Mouse (Mus musculus) heart, adult 18-20 months (tissue): ENCODE data around the gene Erfe. TPM values are rescaled to one million over a fixed set of nuclear protein-coding genes. Genes with fewer than 3 reads are reported as not detected.

Experiments used
- DNase-seq, 2 experiments: peaks; one replicate each; pipeline ENCODE4 v3.0.0; 2021 to 2022; ENCODE audit warnings: mixed read lengths in 1 of 2
- total RNA-seq, 2 experiments: library from RNA; stranded (reverse); gene quantifications; 2 replicates each; pipeline ENCODE4 v1.2.3; 2021

Erfe gene
- total RNA-seq, 2 experiments from 2014 or later = not detected

DNA sequence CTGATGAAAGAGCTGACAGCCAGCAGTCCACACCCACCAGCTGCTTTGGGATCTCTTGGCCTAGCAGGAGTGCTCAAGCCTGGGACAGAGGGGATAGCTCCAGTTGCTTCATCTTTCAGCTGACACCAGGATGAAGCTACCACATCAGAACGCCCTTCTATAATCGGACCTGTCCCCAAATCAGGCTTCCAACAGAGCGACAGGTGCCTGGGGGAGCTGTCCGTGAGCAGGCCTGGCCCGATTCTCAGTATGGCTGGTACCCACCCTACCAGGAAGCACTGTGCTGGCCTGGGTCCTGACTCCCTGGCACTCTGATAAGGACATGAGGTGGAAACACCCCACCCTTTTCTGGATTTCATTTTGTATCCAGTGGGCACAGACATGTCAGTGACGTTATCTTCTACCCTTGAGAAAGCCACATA lies 7.2 kb downstream of the Erfe start:
- no peak for DNase-seq

DNA sequence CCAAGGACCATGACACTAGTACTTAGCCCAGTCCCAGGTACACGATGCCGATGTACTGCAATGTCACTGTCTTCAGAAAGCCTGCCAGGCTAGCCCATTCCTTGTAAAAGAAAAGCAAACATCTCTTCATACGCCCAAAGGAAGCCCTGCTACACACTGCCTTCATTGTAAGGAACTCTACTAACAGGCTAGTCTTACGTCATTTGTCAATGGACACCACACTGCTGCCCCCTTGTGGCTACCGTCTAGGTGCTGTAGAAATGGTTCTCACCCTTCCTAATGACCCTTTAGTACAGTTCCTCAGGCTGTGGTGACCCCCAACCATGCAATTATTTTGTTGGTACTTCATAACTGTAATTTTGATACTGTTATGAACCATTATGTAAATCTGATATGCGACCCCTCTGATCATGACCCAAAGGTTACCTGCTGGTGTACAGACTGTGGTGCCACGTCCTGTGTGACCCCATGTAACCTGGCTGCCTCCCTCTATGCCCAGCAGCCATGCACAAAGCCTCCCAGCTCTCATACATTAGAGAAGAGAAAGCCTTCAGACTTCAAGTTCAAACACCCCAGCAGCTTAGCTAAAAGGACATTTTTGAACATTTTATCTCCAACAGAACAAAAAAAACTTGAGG lies 14.3 kb downstream of the Erfe start:
- DNase-seq = peak; percentile 55 to 90

DNA sequence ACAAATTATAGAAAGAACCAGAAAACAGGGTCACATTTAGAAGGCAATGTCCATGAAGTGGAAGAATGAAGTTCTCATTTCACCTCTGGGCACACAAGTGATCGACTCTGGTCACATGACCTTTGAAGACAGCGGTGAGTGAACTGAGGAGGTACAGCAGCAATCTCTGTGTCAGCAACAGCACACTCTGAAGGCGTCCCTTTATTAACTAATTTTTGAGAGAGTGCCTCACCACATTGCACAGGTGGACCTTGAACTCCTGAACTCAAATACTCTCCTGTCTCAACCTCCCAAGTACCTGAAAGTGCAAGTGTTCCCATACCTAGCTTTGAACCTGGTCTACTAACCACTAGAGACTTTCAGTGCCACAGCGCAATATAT lies 14.9 kb downstream of the Erfe start:
- DNase-seq = no peak

DNA sequence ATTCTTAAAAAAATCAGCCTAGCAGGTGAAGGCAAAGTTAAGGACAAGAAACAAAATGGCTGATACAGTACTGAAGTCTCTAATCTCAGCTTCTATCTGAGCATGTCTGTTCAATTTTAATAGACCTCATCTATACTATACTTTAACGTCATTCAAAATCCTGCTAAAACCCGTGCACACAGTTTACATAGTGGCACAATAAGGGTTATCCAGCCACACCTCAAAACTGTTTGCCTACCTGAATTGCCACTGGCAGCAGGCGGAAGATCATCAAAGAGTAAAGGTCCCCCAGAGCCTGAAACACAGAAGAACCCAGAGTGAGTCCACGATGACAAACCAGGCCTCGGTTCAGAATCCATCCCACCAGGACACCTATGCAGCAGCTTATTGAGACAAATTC lies 24.1 kb downstream of the Erfe start:
- no peak for DNase-seq

DNA sequence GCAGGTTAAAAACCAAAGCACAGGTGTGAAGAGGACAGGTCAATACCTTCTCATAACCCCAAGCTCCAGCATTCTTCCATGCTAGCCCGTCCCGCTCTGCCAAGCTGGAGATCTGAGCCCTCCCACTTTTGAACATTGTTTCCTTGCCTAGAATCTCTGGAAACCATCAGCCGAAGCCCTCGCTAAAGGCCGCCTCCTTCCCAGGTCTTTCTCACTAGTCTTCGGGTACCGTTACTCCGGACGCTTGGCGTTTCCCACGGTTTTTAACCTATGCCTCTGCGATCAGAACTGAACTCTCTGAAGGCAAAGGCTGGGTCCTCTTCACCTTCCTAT lies 31.7 kb downstream of the Erfe start:
- no peak for DNase-seq

DNA sequence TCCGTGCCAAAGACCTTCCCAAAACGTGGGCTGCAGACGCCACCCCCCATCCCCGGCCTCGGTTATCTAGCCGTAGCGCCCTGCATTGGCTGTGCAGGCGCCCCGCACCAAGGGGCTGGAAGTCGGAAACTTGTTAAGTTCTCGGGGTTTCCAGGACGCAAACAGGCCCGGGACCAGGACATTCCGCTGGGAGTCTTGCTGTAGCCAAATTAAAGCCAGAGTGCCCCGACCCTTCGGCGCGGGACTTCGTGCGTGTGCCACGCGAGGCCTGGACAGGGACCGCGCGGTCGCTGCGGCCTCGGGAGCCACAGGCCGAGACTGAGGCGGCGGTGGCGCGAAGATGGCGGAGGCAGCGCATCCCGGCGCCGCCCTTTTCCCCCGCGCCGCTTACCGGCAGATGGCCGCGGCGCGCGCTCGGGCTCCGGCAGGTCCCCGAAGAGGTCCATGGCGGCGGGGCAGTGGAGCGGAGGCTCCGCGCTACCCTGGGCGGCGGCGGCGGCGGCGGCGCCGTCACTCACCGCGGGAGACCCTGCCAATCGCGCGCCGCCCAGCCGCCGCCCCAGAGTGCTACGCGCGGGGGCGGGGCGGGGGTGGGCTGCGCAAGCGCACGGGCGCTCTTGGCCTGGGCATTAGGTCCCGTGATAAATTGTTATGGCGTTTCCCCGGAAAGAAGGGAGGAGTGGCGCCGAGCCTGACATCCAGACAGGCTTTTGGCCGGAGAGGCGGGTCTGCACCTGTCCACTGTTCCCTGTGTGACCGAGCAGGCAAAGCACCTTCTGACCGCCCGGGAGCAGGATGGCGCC lies 32.2 kb downstream of the Erfe start, which contains the start of gene Ilkap:
Ilkap (minus strand) TSS at position 556 of the 803 bp plus-strand sequence.
- peak; percentile 89 to 91 for DNase-seq

DNA sequence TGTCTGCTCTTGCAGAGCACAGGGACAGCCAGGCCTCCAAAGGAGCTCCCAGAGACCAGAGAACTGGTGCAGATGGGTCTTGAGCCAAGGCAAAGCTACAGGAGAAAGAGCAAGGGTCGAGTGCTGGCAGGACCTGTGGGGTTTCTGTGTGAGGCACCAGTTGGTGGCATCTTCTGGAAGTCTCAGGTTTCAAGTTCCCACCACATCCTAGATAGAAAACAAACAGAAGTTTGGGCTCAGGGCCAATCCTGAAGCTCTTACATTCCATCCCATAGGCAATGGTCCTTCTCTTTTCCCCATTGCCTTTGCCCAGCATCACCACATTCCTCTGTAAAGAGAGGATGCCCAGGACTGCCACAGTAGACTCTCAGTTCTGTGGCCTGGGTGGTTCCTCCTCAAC lies 38.7 kb downstream of the Erfe start:
- DNase-seq = no peak

DNA sequence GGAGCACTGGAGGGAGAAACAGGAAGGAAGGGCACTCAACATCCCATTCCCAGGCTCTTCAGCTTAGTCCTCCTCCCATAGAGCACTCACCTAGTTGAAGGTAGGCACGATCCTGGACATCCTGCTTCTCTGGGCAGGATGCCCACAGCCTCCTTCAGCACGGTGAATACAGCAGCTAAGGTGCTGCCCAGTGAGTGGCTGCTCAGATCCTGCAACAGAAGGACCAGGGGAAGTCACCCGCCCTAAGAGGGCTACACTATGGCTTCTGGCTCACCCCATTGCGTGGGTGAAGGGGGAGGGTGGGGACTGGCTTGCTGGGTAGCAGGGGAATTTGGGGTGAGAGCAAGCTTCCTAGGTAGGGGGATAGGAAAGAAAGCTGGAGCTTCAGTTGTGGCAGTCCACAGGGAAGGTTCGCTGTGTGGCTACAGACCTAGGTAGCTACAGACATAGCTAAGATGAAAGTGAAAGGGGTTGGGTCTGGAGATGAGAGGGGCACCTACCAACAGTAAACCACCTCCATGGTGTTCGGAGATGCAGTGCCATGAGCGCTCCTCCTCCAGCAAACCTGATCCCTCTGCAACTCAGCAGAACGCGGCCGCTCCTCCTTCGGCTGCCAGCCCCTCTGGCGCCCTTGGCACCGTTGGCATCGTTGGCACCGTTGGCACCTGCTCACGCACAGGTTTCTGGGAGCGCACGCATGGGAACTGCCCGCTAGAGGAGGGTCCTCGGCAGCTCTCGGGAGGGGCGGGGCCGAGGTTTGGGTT lies 39.4 kb downstream of the Erfe start:
- DNase-seq = peak in 1 of 2 experiments; percentile 42

DNA sequence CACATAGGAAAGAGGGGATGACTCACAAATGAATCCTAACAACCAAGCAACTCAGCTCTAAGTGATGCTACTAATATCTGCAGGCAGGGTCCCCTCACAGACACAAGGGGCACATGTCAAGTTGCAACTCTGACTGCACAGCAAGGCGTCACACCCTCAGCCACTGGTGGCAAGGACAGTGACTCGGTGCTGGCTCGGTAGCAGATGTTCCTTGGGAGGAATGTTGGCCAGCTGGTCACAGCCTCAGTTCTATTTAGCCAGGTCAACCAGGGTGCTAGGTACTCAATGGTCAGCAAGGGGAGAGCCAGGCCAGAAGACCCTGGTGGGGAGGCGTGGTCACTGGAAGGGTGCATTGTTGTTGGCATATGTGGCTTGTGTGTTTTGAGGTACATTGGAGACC lies 41.6 kb downstream of the Erfe start:
- DNase-seq = no peak

DNA sequence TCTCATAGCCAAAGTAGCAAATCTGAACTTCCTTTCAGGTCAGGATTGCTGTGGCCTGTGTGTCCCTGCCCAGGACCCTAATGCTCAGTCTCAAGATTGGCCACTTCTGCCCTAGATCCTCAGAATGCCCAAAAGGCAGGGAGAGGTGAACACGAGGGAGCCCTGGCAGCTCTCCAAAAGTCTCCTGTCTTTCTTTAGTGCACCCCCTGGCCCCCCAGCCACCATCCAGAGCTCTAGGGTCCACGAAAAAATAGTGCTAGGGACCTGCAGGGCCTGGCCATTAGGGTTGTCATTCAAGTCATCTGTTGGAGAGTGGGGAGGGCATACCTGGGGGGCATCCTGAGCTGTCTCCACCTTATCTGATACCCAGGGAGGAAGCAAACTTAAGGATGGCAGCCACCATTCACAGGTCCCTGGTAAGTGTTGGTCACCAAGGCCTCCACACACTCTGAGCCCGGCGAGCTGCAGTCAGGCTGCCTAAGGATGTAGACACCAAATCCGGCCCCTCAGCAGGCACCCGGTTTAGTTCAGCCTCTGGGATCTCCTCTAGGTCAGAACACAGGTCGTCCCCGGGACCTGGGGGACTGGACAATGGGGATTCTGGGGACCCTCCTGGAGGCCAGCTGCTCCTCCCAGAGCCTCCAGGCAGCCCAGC lies 45.5 kb downstream of the Erfe start:
- no peak for DNase-seq

DNA sequence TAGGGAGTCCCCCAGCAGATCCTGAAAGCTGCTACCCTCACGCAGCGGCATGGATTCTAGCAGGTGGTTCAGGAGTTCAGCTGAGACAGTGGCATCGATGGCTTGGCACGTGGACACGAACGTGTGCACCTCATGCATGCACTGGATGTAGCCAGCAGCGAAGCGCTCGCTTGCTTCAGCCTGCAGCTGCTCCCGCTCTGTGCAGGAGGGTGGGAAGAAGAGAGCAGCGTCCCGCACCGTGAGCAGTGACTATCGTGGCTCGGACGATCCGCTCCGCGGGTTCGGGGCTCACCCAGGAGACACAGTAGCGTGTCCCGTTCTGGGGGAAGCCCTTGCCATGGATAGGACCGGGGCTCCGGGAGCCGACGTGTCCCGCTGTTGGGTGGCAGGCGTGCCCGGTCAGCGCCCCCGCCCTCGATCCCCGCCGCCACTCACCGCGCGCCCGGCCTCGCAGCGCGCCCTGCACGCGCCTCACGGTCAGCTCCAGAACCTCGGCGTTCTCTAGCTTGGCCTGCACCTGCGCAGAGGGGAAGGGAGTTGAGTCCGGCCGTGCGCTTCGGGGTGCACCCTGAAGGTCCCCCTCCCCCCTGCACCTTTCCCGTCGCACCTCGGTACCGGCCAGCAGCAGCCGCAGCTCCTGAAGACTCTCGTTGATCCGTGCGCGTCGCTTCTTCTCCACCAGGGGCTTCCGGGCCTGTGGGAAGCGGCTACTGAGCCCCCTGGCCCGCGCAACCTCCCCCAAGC lies 46.2 kb downstream of the Erfe start:
- no peak for DNase-seq

DNA sequence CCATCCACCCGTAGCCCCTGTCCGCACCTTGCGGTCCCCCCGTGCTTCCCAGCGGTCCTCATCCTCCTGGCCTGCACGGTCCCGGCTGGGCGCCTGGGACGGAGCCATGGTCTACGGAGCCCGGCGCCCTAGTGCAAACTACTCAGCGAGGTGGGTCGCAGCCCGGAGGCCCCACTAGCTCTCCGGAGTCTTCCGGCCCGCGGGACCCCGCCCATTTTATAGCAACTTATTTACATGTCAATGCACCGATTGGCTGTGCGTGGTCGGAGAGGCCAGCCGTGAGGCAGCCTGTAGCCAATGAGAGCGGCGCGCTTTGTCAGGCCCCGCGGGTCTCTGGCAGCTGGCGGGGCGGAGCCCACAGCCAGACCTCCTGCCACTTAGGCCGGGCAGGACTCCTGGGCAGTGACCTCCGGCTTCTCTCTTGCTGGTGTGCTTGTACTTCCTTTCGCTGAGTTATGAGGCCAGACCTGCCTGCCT lies 46.8 kb downstream of the Erfe start:
- peak; percentile 92 to 98 for DNase-seq

DNA sequence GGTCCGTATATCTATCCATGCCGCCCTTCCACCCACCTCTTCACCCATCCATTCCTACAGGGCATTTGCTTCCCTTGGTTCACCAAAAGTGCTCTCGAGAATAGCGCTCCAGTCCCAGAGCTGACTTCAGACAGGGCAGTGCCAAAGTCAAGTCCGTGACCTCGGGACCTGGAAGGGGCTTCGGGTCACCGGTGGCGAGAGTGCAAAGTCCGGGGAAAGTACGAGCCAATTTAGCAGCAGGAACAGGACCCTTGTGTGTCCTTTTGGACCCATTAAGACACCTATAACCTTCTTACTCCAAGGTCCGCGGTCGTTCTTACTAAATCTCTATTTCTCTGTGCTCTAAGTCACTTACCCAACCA lies 47.3 kb downstream of the Erfe start:
- no peak for DNase-seq

DNA sequence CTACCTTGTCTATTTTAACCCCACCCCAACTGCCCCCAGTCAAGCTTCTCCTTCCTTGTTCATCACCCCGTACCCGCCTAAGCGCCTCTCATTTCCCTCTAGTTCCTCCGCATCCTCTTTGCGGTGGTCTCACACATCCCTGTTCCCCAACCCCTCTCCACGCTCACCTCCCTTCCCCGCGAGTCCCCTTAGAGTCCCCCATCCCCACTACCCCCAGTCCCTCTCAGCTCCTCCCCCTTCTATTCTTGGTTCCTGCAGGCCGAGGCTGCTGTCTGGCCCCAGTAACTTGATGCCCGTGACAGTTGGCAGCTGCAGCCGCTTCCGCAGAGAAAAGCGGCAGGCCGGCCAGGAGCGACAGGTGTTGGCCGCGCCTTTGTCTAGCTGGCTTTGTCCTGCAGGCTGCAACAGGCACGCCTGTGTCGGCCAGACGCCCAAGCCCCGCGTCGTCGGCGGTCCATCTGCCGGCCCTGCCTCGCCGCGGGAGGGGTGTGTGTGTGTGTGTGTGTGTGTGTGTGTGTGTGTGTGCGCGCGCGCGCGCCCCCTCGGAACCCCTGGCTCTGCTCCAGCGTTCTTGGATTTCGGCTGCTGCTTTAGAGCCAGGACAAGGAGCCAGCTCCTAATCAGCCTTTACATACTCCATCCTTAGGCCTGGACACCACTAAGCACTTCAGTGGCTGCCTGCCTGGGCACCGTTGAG lies 47.8 kb downstream of the Erfe start, which contains the start of gene Hes6:
Hes6 (minus strand) TSS at position 141 of the 697 bp plus-strand sequence.
- peak; percentile 88 to 89 for DNase-seq

DNA sequence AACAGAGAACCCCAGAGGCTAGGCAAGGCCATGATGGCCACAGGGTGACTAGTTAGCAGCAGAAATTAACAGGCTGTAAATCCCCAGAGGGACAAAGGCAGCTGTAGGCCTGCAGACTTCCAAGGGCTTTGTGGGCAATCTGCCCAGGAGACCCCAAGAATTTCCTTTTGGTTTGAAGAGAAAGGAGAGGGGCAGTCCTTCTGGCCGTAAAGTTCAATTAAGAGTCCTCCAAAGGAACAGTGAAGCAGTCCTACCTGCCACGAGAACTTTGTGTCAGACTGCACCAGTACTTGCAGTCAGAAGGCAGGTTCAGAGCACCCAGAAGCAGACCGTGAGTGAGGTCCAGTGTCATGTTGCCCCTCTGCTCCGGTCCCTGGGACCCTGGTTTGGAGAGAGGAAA lies 48.7 kb downstream of the Erfe start:
- DNase-seq = no peak

DNA sequence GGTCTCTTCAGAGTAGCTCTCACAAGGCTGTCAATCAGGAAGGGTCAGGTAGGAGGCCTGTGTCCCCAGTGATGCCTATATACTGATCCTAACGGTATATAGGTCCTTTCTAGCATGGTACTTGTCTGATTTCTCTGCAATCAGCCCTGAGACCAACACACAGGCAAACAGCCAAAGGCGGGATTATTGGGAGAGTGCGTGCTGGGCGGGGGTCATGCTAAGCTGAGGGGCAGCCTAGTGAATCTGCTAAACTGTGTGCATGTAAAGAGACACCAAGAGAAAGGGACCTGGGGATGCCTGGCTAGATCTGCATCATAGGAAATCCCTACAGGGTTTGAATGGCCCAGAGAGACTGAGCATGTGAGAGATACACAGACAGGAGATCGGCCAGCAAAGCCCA lies 49.1 kb downstream of the Erfe start:
- no peak for DNase-seq

DNA sequence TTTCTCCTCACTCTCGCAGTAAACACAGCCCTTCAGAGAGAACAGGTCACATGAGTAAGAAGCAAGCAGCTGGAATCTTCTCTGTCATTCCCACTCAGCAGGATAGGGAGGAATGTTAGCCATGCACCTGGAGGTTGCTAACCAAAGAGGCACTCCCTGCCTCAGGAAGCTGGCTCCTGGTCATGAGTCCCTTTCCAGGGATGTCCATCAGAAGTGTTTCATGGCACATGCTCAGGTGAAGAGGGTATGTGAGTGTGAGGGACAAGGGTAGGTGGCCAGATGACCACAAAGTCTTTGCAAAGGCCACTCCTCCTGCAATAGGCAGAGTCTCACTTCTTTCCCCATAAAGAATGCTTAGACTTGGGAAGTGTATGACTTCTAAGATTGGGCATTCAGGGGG lies 51.8 kb downstream of the Erfe start:
- no peak for DNase-seq

DNA sequence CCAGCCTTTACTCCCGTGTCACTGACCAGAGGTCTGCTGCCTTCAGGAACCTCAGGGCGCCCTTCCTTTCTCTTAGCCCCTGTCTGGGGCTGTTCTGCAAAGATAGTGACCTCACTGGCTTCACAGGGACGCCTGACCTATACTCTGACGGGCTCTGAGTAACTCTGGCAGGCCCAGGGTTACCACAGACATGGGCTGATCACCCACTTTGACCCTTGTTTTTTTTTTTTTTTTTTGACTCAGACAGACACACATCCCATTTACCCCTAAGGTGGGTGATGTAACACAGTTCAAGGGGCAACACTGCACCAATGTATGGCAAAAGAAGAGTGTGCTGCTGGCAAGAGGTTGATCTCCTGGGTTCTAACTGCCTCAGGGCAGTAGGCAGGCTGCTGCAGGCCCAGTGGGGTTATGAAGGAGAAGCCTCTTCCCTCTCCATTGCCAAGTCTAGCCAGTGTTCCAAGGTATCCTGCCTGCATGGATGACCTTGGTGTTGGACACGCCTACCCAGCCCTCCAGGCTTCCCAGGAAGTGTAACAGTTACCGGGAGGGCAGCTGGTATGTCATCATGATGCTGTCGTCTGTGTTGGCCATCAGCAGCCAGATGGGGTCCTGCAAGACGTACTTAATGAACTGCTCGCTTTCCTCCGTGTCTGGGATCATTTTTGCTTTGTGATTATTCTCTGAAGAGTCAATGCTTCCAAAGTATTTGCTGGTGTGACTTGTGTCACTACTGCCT lies 53.8 kb downstream of the Erfe start:
- no peak for DNase-seq

DNA sequence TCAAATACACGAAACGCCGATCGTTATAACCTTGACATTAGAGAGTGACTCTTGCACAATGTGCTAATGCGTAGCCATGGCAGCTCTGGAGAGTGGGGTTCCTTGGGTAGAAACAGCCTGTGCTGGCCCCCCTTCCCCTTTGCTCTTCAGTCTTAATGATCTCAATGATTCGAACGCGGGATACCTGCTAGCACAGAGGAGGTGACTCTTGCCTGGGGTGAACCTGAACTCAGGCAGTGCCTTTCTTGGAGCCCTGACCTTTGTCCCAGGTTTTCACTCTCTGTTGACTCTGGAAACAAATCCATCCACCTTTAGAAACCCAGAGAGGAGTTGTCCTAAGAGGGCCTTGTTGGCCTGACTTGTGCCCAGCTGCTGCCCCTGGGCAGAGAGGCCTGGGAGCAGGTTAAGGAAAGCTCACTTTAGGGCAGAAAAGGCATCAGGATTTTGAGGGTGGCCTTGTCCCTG lies 54.4 kb downstream of the Erfe start:
- no peak for DNase-seq
